Mouse (Mus musculus): Measurements from ENCODE around the gene Usp4. TPM values are rescaled to one million over a fixed set of nuclear protein-coding genes. Genes with fewer than 3 reads are reported as not detected.

Usp4 gene
- polyA plus RNA-seq, 1 experiment from 2014 or later, result 136 TPM

Other genes with a start within 250 kb of the Usp4 start
- gene Bsn, start 157.5 kb upstream of the Usp4 start, polyA plus RNA-seq (2014; fragmentation: Nextera tagmentation; extraction: Ambion mirVana), result 5.3 and 6.6 TPM in 2 replicates
- 42.0 and 49.6 TPM in 2 replicates for gene Dag1, start 83.9 kb upstream of the Usp4 start, polyA plus RNA-seq (2014; fragmentation: Nextera tagmentation; extraction: Ambion mirVana)
- 113 and 126 TPM in 2 replicates for gene Nicn1, start 57.4 kb upstream of the Usp4 start, polyA plus RNA-seq (2014; fragmentation: Nextera tagmentation; extraction: Ambion mirVana)
- 13.2 and 13.4 TPM in 2 replicates for gene Amt, start 51.0 kb upstream of the Usp4 start, polyA plus RNA-seq (2014; fragmentation: Nextera tagmentation; extraction: Ambion mirVana)
- gene Rhoa, start 41.7 kb upstream of the Usp4 start, polyA plus RNA-seq (2014; fragmentation: Nextera tagmentation; extraction: Ambion mirVana), result 276 and 307 TPM in 2 replicates
- 38.9 and 50.8 TPM in 2 replicates for gene Tcta, start 41.7 kb upstream of the Usp4 start, polyA plus RNA-seq (2014; fragmentation: Nextera tagmentation; extraction: Ambion mirVana)
- 455 and 521 TPM in 2 replicates for gene Gpx1, start 8.9 kb upstream of the Usp4 start, polyA plus RNA-seq (2014; fragmentation: Nextera tagmentation; extraction: Ambion mirVana)
- 1.4 and 1.9 TPM in 2 replicates for gene 1700102P08Rik, start 45.0 kb downstream of the Usp4 start, polyA plus RNA-seq (2014; fragmentation: Nextera tagmentation; extraction: Ambion mirVana)
- gene Ccdc36, start 80.6 kb downstream of the Usp4 start, polyA plus RNA-seq (2014; fragmentation: Nextera tagmentation; extraction: Ambion mirVana), result 0.94 and 1.1 TPM in 2 replicates
- not detected in 2 replicates for gene BC048562, start 88.6 kb downstream of the Usp4 start, polyA plus RNA-seq (2014; fragmentation: Nextera tagmentation; extraction: Ambion mirVana)
- gene Ccdc71, start 112.7 kb downstream of the Usp4 start, polyA plus RNA-seq (2014; fragmentation: Nextera tagmentation; extraction: Ambion mirVana), result 45.2 and 49.6 TPM in 2 replicates
- 47.9 and 52.6 TPM in 2 replicates for gene Klhdc8b, start 113.7 kb downstream of the Usp4 start, polyA plus RNA-seq (2014; fragmentation: Nextera tagmentation; extraction: Ambion mirVana)
- gene Lamb2, start 131.9 kb downstream of the Usp4 start, polyA plus RNA-seq (2014; fragmentation: Nextera tagmentation; extraction: Ambion mirVana), result 12.0 and 17.2 TPM in 2 replicates
- 48.0 and 64.1 TPM in 2 replicates for gene Usp19, start 142.7 kb downstream of the Usp4 start, polyA plus RNA-seq (2014; fragmentation: Nextera tagmentation; extraction: Ambion mirVana)
- 71.5 and 87.7 TPM in 2 replicates for gene Qars, start 159.9 kb downstream of the Usp4 start, polyA plus RNA-seq (2014; fragmentation: Nextera tagmentation; extraction: Ambion mirVana)
- gene Qrich1, start 169.0 kb downstream of the Usp4 start, polyA plus RNA-seq (2014; fragmentation: Nextera tagmentation; extraction: Ambion mirVana), result 143 and 160 TPM in 2 replicates
- gene Impdh2, start 212.4 kb downstream of the Usp4 start, polyA plus RNA-seq (2014; fragmentation: Nextera tagmentation; extraction: Ambion mirVana), result 125 and 136 TPM in 2 replicates
- 82.7 and 105 TPM in 2 replicates for gene Ndufaf3, start 219.6 kb downstream of the Usp4 start, polyA plus RNA-seq (2014; fragmentation: Nextera tagmentation; extraction: Ambion mirVana)
- gene Dalrd3, start 222.0 kb downstream of the Usp4 start, polyA plus RNA-seq (2014; fragmentation: Nextera tagmentation; extraction: Ambion mirVana), result 188 and 190 TPM in 2 replicates
- 162 and 187 TPM in 2 replicates for gene Wdr6, start 230.9 kb downstream of the Usp4 start, polyA plus RNA-seq (2014; fragmentation: Nextera tagmentation; extraction: Ambion mirVana)
- gene P4htm, start 249.8 kb downstream of the Usp4 start, polyA plus RNA-seq (2014; fragmentation: Nextera tagmentation; extraction: Ambion mirVana), result 14.5 and 18.1 TPM in 2 replicates

All from forebrain, embryonic 14.5 days (tissue).